Mouse (Mus musculus): Measurements from ENCODE around the gene Ergic1.

DNA sequence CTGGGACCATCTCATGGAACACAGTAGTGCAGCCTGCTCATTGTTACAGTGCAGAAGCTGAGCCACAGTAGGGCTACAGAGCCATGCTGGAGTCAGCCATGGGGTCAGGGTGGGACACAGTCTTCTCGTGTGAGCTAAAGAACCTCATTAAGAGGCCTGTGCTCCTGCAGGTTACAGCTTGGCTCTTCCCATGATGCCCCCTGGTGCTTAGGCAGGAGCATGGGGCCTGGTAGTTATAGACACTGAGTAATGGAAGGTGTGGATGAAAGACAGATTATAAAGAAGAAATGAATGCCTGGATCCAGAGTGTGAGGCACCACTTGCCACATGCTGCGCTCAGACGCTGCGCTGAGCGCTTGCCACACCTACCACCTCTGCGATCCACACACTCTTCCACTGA lies 67.2 kb downstream of the Ergic1 start:
- TF ChIP-seq POLR2A (IDR thresholded peaks at IDR 0.05; ENCODE audit: low read depth, low read length) (no peak), CTCF (IDR thresholded peaks at IDR 0.05; ENCODE audit: extremely low read depth, insufficient read length, insufficient replicate concordance, low read depth, low read length) (peak; percentile 26; the same call in 1 of the 2 replicates)
